Mouse (Mus musculus) heart, postnatal 36 days (tissue): ENCODE data around the gene Atrnl1. TPM values are rescaled to one million over a fixed set of nuclear protein-coding genes. Genes with fewer than 3 reads are reported as not detected.

Source experiments
- DNase-seq, 2 experiments: peaks; one replicate each; pipeline ENCODE4 v3.0.0; 2021 to 2022
- intact Hi-C: fragments of 180-260 bp; cut with DNase I; formaldehyde crosslinking; loops from one replicate; pipeline ENCODE4 v1.15.1; 2025
- total RNA-seq, 2 experiments: library from RNA; stranded (reverse); gene quantifications; 2 replicates each; pipeline ENCODE4 v1.2.3; 2021

Atrnl1 gene
- total RNA-seq, 2 experiments from 2014 or later, result 15.4 to 15.8 TPM

- peak; percentile 54 to 65 for DNase-seq
- intact Hi-C loops, result loop anchor here (5.0 to 10.0 kb wide), 2 partner anchors 205 to 247 kb away; partner anchors contain the start of gene Fam160b1
Observed at GRCm38 (mm10) chr19:57609361-57610057, 1.3 kb upstream of the Atrnl1 start.

GRCm38 (mm10) chr19:57610058-57610475 is 767 bp upstream of the Atrnl1 start:
- intact Hi-C loops, result loop anchor here (5.0 to 10.0 kb wide), 2 partner anchors 205 to 248 kb away; partner anchors contain the start of gene Fam160b1
- peak in 1 of 2 experiments; percentile 60 for DNase-seq

GRCm38 (mm10) chr19:57611291-57612178 is 701 bp downstream of the Atrnl1 start:
- intact Hi-C loops, result loop anchor here (5.0 to 10.0 kb wide), 2 partner anchors 207 to 249 kb away; partner anchors contain the start of gene Fam160b1
- DNase-seq, result peak; percentile 56 to 64

- no peak for DNase-seq
- intact Hi-C loops, result loop anchor here (5.0 to 10.0 kb wide), 2 partner anchors 207 to 250 kb away; partner anchors contain the start of gene Fam160b1
Observed at GRCm38 (mm10) chr19:57612179-57612472, 1.3 kb downstream of the Atrnl1 start.

- DNase-seq, result no peak
- intact Hi-C loops, result loop anchor here (10.0 kb wide), 1 partner anchor 211 kb away; no protein-coding TSS in a partner anchor
Observed at GRCm38 (mm10) chr19:57615972-57616621, 5.3 kb downstream of the Atrnl1 start.

GRCm38 (mm10) chr19:57619088-57619487 is 8.3 kb downstream of the Atrnl1 start:
- no peak for DNase-seq
- intact Hi-C loops, result loop anchor here (10.0 kb wide), 1 partner anchor 214 kb away; no protein-coding TSS in a partner anchor

GRCm38 (mm10) chr19:57621814-57622213 is 11.0 kb downstream of the Atrnl1 start:
- intact Hi-C loops, result no loop called here
- no peak for DNase-seq

GRCm38 (mm10) chr19:57625738-57626137 is 14.9 kb downstream of the Atrnl1 start:
- no peak for DNase-seq
- intact Hi-C loops, result no loop called here

GRCm38 (mm10) chr19:57627251-57627650 is 16.4 kb downstream of the Atrnl1 start:
- DNase-seq, result no peak
- intact Hi-C loops, result no loop called here

- intact Hi-C loops, result loop anchor here (2.0 to 10.0 kb wide), 2 partner anchors 160 to 488 kb away; no protein-coding TSS in a partner anchor
- no peak for DNase-seq
Observed at GRCm38 (mm10) chr19:57642536-57642935, 31.7 kb downstream of the Atrnl1 start.

- DNase-seq, result no peak
- intact Hi-C loops, result loop anchor here (1.0 to 10.0 kb wide), 3 partner anchors 160 to 488 kb away; no protein-coding TSS in a partner anchor
Observed at GRCm38 (mm10) chr19:57642980-57643379, 32.1 kb downstream of the Atrnl1 start.

GRCm38 (mm10) chr19:57648202-57648943 is 37.5 kb downstream of the Atrnl1 start:
- intact Hi-C loops, result loop anchor here (10.0 kb wide), 1 partner anchor 494 kb away; no protein-coding TSS in a partner anchor
- no peak for DNase-seq

GRCm38 (mm10) chr19:57648944-57649271 is 38.1 kb downstream of the Atrnl1 start:
- no peak for DNase-seq
- intact Hi-C loops, result loop anchor here (10.0 kb wide), 1 partner anchor 494 kb away; no protein-coding TSS in a partner anchor

GRCm38 (mm10) chr19:57655083-57655482 is 44.2 kb downstream of the Atrnl1 start:
- DNase-seq, result peak; percentile 34 to 61
- intact Hi-C loops, result loop anchor here (2.0 kb wide), 3 partner anchors 814 to 972 kb away; no protein-coding TSS in a partner anchor

GRCm38 (mm10) chr19:57655491-57655890 is 44.7 kb downstream of the Atrnl1 start:
- DNase-seq, result no peak
- intact Hi-C loops, result loop anchor here (2.0 kb wide), 3 partner anchors 813 to 971 kb away; no protein-coding TSS in a partner anchor

GRCm38 (mm10) chr19:57657426-57658087 is 46.7 kb downstream of the Atrnl1 start:
- no peak for DNase-seq
- intact Hi-C loops, result no loop called here

- no peak for DNase-seq
- intact Hi-C loops, result no loop called here
Observed at GRCm38 (mm10) chr19:57658111-57659091, 47.6 kb downstream of the Atrnl1 start.

GRCm38 (mm10) chr19:57667011-57667410 is 56.2 kb downstream of the Atrnl1 start:
- DNase-seq, result no peak
- intact Hi-C loops, result no loop called here
